Mouse (Mus musculus) intestine, postnatal 0 days (tissue): Measurements from ENCODE around the gene Ybey. TPM values are rescaled to one million over a fixed set of nuclear protein-coding genes. Genes with fewer than 3 reads are reported as not detected.

Experiments
- ATAC-seq: fragments of 200-750 bp; cut with Nextera tagmentation; 2 replicates; pipeline ENCODE4 v1.8.0; 2017; ENCODE audit warnings: mild to moderate bottlenecking, moderate TSS enrichment, moderate library complexity
- H3K27ac ChIP-seq: fragments of 300-500 bp; sonication (generic); 2 replicates; pipeline ENCODE4 v1.5.1; 2014; ENCODE audit warnings: mild to moderate bottlenecking, low read depth, low read length, moderate library complexity
- H3K27me3 ChIP-seq: fragments of 300-500 bp; sonication (generic); replicated peaks from 2 replicates; pipeline ENCODE4 v1.6.1; 2014; ENCODE audit warnings: low read length, mixed read lengths; ENCODE audit not compliant: control insufficient read depth, insufficient read depth
- H3K36me3 ChIP-seq: fragments of 300-500 bp; sonication (generic); 2 replicates; pipeline ENCODE4 v1.6.1; 2014; ENCODE audit warnings: mild to moderate bottlenecking, moderate library complexity; ENCODE audit not compliant: control insufficient read depth, insufficient read depth
- H3K4me1 ChIP-seq: fragments of 300-500 bp; sonication (generic); replicated peaks from 2 replicates; pipeline ENCODE4 v1.6.1; 2014; ENCODE audit warnings: antibody characterized with exemption, low read length, mixed read lengths; ENCODE audit not compliant: control insufficient read depth, insufficient read depth
- H3K4me2 ChIP-seq: fragments of 300-500 bp; sonication (generic); replicated peaks from 2 replicates; pipeline ENCODE4 v1.6.1; 2014; ENCODE audit warnings: low read depth, mild to moderate bottlenecking, moderate library complexity
- H3K4me3 ChIP-seq: fragments of 300-500 bp; sonication (generic); 2 replicates; pipeline ENCODE4 v1.5.1; 2014; ENCODE audit warnings: low read depth, low read length
- H3K9ac ChIP-seq: fragments of 300-500 bp; sonication (generic); 2 replicates; pipeline ENCODE4 v1.6.1; 2014; ENCODE audit warnings: mild to moderate bottlenecking, low read depth, low read length
- H3K9me3 ChIP-seq: fragments of 300-500 bp; sonication (generic); 2 replicates; pipeline ENCODE4 v1.6.1; 2016; ENCODE audit warnings: mixed run types; ENCODE audit not compliant: control insufficient read depth
- CTCF ChIP-seq: sonication (generic); IDR thresholded peaks from 2 replicates; pipeline ENCODE4 v1.5.1; 2016; ENCODE audit warnings: low read depth, mild to moderate bottlenecking, control low read depth, antibody characterized with exemption, moderate library complexity
- WGBS: fragments of 180-500 bp; shearing (Covaris S2); extraction: QIAGEN DNeasy Blood & Tissue Kit; methylation state at CpG from one replicate; pipeline ENCODE4 v1.1.7; 2014; 5-methylcytosine and 5-hydroxymethylcytosine counted together
- polyA plus RNA-seq: library from polyadenylated mRNA; unstranded; fragments of >200 nt; fragmentation: Nextera tagmentation; extraction: Ambion mirVana; gene quantifications from 2 replicates; pipeline ENCODE4 v1.2.1, GENCODE M21; 2015

Gene Ybey
- polyA plus RNA-seq, 1 experiment from 2014 or later = 2.9 TPM

- H3K9ac ChIP-seq = no peak overlapping the region
- no peaks in the 10 kb centered on the region for H3K4me1 ChIP-seq
- no peaks in the 10 kb centered on the region for H3K27me3 ChIP-seq
- no peak overlapping the region for H3K4me3 ChIP-seq
- ATAC-seq = no peak
- H3K4me2 ChIP-seq = no peak overlapping the region
- no peak for TF ChIP-seq CTCF
- no peak overlapping the region for H3K27ac ChIP-seq
- 91% methylated on average over 6 of the region's 6 CpGs for WGBS
- H3K36me3 ChIP-seq = peaks cover 86% of the 10 kb centered on the region
- H3K9me3 ChIP-seq = no peaks in the 10 kb centered on the region
Measured at GRCm38 (mm10) chr10:76495501-76495900, 26.6 kb upstream of the Ybey start.

- no peak for ATAC-seq
- no peak overlapping the region for H3K9ac ChIP-seq
Measured at GRCm38 (mm10) chr10:76493527-76493926, 24.6 kb upstream of the Ybey start.

GRCm38 (mm10) chr10:76489205-76489604 is 20.3 kb upstream of the Ybey start:
- no peak overlapping the region for H3K4me3 ChIP-seq
- WGBS = 88% methylated on average over 15 of the region's 15 CpGs
- no peaks in the 10 kb centered on the region for H3K4me1 ChIP-seq
- no peak overlapping the region for H3K27ac ChIP-seq
- H3K27me3 ChIP-seq = no peaks in the 10 kb centered on the region
- no peak for ATAC-seq
- H3K4me2 ChIP-seq = no peak overlapping the region
- H3K36me3 ChIP-seq = peaks cover 89% of the 10 kb centered on the region
- TF ChIP-seq CTCF = no peak
- no peaks in the 10 kb centered on the region for H3K9me3 ChIP-seq
- no peak overlapping the region for H3K9ac ChIP-seq

More at GRCm38 (mm10) chr10:76493527-76493926, 24.6 kb upstream of the Ybey start:
- Histone ChIP-seq H3K27ac (no peak overlapping the region), H3K9me3 (no peaks in the 10 kb centered on the region), H3K27me3 (no peaks in the 10 kb centered on the region), H3K4me3 (no peak overlapping the region), H3K4me1 (no peaks in the 10 kb centered on the region), H3K36me3 (peaks cover 86% of the 10 kb centered on the region), H3K4me2 (no peak overlapping the region)
- TF ChIP-seq CTCF = no peak
- 79% methylated on average over 1 of the region's 1 CpGs for WGBS

- H3K9me3 ChIP-seq = no peaks in the 10 kb centered on the region
- H3K27me3 ChIP-seq = no peaks in the 10 kb centered on the region
- no peak overlapping the region for H3K27ac ChIP-seq
- TF ChIP-seq CTCF = no peak
- no peaks in the 10 kb centered on the region for H3K4me1 ChIP-seq
- H3K9ac ChIP-seq = no peak overlapping the region
- ATAC-seq = no peak
- no peak overlapping the region for H3K4me3 ChIP-seq
- 96% methylated on average over 8 of the region's 8 CpGs for WGBS
- no peak overlapping the region for H3K4me2 ChIP-seq
- peaks cover 89% of the 10 kb centered on the region for H3K36me3 ChIP-seq
Measured at GRCm38 (mm10) chr10:76488265-76488664, 19.4 kb upstream of the Ybey start.

- WGBS = 96% methylated on average over 2 of the region's 2 CpGs
- H3K27ac ChIP-seq = no peak overlapping the region
- no peak for ATAC-seq
- H3K9me3 ChIP-seq = no peaks in the 10 kb centered on the region
- H3K9ac ChIP-seq = no peak overlapping the region
- no peak overlapping the region for H3K4me3 ChIP-seq
- no peak overlapping the region for H3K4me2 ChIP-seq
- TF ChIP-seq CTCF = no peak
- no peaks in the 10 kb centered on the region for H3K27me3 ChIP-seq
- no peaks in the 10 kb centered on the region for H3K4me1 ChIP-seq
- peaks cover 93% of the 10 kb centered on the region for H3K36me3 ChIP-seq
Measured at GRCm38 (mm10) chr10:76486302-76486701, 17.4 kb upstream of the Ybey start.

- Histone ChIP-seq H3K9ac (no peak overlapping the region), H3K4me1 (no peaks in the 10 kb centered on the region), H3K9me3 (no peaks in the 10 kb centered on the region), H3K4me2 (no peak overlapping the region), H3K27me3 (no peaks in the 10 kb centered on the region), H3K4me3 (no peak overlapping the region), H3K36me3 (peaks cover 93% of the 10 kb centered on the region), H3K27ac (no peak overlapping the region)
- no peak for TF ChIP-seq CTCF
- 88% methylated on average over 6 of the region's 6 CpGs for WGBS
- no peak for ATAC-seq
Measured at GRCm38 (mm10) chr10:76481480-76481879, 12.6 kb upstream of the Ybey start.

GRCm38 (mm10) chr10:76480851-76481250 is 11.9 kb upstream of the Ybey start:
- no peak for TF ChIP-seq CTCF
- Histone ChIP-seq H3K27ac (no peak overlapping the region), H3K27me3 (no peaks in the 10 kb centered on the region), H3K4me1 (no peaks in the 10 kb centered on the region), H3K9me3 (no peaks in the 10 kb centered on the region), H3K36me3 (peaks cover 91% of the 10 kb centered on the region), H3K4me3 (no peak overlapping the region), H3K4me2 (no peak overlapping the region), H3K9ac (no peak overlapping the region)
- WGBS = 92% methylated on average over 13 of the region's 13 CpGs
- no peak for ATAC-seq
